Mouse (Mus musculus): ENCODE measurements around the gene Nupl1. TPM values are rescaled to one million over a fixed set of nuclear protein-coding genes. Genes with fewer than 3 reads are reported as not detected.

Gene Nupl1
- polyA plus RNA-seq, 1 experiment from 2014 or later, result not detected

DNA sequence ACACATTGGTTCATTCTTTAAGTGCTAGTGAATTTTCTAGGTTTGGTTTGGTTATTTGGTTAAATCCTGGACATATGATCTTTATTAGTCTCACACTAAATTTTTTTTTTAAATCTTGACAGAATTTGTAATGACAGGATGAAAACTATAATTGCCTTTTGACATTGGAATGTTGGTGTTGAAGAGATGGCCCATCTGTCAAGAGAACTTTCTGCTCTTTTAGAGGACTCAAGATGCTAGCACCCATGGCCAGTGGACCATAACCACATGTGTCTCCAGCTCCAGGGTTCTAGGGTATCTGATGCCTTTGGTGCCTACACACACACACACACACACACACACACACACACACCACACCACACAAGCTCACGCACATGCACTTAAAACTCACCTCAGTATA lies 6.6 kb upstream of the Nupl1 start:
- no peaks in the 10 kb centered on the region for H3K27me3 ChIP-seq (ENCODE audit: low read depth, poor library complexity, severe bottlenecking)
- DNase-seq (ENCODE audit: low spot score), result no peak
- no peak overlapping the region for H3K4me3 ChIP-seq
- no peaks in the 10 kb centered on the region for H3K36me3 ChIP-seq
- H3K9me3 ChIP-seq (replicated peaks), result no peaks in the 10 kb centered on the region
- peaks cover 9% of the 10 kb centered on the region; the same call in 1 of the 2 replicates for H3K4me1 ChIP-seq
- H3K27ac ChIP-seq (replicated peaks), result no peak overlapping the region
- 93% methylated on average over 1 of the region's 1 CpGs for WGBS

DNA sequence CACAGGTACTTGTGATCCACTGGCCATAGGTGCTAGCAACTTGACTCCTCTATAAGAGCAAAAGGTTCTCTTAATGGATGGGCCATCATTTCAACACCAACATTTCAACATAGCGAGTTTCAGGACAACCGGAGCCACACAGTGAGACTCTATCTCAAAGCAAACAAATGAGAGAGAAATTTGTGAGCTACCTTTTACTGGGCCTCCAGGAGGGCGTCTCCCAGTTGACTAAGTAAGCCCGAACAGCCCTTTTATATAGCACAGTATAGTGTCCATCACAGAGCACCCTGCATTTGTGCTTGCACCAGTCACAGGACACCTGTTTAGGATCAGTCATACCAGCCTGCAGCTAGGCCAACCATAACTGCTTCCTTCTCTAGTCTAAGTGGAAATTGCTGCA lies 5.9 kb upstream of the Nupl1 start:
- no peaks in the 10 kb centered on the region for H3K36me3 ChIP-seq
- DNase-seq (ENCODE audit: low spot score), result no peak
- H3K27ac ChIP-seq (replicated peaks), result no peak overlapping the region
- WGBS, result 89% methylated on average over 4 of the region's 4 CpGs
- no peaks in the 10 kb centered on the region for H3K27me3 ChIP-seq (ENCODE audit: low read depth, poor library complexity, severe bottlenecking)
- no peaks in the 10 kb centered on the region for H3K9me3 ChIP-seq (replicated peaks)
- H3K4me1 ChIP-seq, result peaks cover 11% of the 10 kb centered on the region
- H3K4me3 ChIP-seq, result no peak overlapping the region

DNA sequence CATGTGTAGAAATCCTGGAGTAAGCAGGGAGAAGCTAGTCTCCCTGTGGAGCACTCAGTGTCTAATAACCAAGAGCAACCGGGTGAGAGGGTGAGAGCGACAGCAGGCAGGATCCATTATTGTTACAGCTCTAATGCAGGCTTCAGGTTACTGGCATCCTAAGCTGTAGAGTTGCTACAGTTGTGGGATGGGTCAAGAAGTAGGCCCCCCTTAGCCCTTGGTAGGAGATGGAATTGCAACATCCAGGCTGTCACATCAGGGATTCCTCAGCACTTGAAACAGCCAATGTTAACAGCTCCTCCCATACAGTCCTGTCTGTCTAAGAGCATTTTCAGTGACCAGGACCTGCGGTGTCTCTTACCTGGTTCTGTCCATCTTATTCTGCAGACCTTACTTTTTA lies 5.1 kb upstream of the Nupl1 start:
- no peaks in the 10 kb centered on the region for H3K9me3 ChIP-seq (replicated peaks)
- no peaks in the 10 kb centered on the region for H3K27me3 ChIP-seq (ENCODE audit: low read depth, poor library complexity, severe bottlenecking)
- DNase-seq (ENCODE audit: low spot score), result no peak
- 43% methylated on average over 3 of the region's 3 CpGs for WGBS
- H3K4me3 ChIP-seq, result no peak overlapping the region
- H3K27ac ChIP-seq (replicated peaks), result no peak overlapping the region
- H3K4me1 ChIP-seq, result peaks cover 10% of the 10 kb centered on the region
- H3K36me3 ChIP-seq, result no peaks in the 10 kb centered on the region

DNA sequence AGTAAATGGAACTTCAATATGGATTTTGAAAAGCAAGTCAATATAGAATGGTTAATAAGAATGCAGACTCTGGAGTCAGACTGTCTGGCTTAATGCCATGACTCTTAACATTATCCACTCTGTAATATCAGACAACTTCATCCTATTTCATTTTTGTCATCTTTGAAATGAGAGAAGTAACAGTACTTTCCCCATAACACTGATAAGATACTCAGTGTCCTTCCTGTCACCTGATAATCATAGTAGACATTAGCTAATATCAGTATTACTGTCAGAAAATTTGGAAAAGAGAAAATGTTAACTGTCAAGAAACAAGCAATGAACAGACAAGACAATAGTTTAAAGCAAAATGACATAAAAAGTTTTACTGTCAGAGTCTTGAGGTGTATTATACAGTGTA lies 3.5 kb upstream of the Nupl1 start:
- H3K36me3 ChIP-seq, result no peaks in the 10 kb centered on the region
- H3K4me1 ChIP-seq, result peaks cover 18% of the 10 kb centered on the region
- H3K4me3 ChIP-seq, result no peak overlapping the region
- no peak overlapping the region for H3K27ac ChIP-seq (replicated peaks)
- no peak for DNase-seq (ENCODE audit: low spot score)
- no peaks in the 10 kb centered on the region for H3K27me3 ChIP-seq (ENCODE audit: low read depth, poor library complexity, severe bottlenecking)
- H3K9me3 ChIP-seq (replicated peaks), result no peaks in the 10 kb centered on the region

DNA sequence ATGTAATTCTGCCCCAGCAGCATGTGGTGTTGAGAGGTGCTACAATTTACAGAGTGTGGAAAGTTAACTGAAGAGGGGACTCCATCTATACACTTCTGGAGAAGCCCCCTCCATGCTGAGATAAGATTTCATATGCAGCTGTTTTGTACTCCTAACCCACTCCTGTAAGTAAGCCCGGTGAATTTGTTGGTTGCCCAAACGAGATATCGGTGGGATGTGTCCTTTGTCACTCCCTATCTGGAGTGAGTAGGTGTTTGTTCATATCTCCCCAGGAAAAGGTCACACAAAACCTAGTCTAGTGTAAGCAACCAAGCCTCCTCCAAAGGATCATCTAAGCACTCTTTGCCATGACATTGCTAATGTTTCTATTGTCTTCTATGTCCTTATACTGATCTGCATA lies 2.2 kb upstream of the Nupl1 start:
- 85% methylated on average over 3 of the region's 3 CpGs for whole genome bisulfite sequencing
- no peak overlapping the region for H3K27ac ChIP-seq (replicated peaks)
- DNase-seq (ENCODE audit: low spot score), result no peak

DNA sequence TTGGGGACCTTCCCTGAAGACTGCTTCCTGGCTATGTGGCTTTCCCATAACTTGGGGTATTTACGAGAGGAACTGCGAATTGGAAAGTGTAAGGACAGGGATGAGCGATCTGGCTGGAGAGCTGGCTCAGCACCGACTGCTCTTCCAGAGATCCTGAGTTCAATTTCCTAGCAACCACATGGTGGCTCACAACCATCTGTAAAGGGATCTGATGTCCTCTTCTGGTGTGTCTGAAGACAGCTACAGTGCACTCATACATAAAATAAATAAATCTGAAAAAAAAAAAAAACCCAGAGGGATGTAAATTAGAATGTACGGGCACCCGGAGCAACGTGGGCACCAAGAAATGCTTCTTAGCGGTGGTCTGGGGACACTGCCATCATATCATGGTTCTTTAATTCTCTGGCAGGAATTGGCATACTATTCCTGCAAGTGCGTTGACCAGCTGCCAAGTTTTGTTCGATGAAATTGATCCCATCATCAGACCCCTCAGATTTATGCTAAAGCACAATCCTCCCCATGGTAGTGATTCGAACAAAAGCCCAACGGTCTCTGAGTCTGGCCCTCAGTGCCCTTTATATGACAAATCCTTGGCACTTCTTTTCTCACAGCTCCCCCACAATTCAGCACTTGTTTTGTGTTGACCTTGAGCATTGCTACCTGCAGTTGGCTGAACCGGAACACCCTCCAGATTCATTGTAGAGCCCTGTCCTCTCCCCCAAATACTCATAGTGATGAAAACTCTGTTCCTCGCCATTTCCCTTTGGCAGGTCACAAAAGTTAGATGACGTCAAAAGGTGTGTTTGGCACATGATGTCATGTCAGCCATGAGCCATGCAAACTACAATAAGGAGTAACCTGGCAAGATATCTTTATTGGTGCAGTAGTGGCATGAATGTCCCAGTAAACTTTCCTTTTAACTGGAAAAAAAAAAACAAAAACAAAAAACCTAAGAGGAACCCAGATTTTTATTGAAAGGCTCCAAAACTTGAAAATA lies 1.1 kb upstream of the Nupl1 start:
- no peak for DNase-seq (ENCODE audit: low spot score)
- Histone ChIP-seq H3K4me1 (peaks cover 27% of the 10 kb centered on the region), H3K4me3 (peak overlapping the region; percentile 94), H3K36me3 (0 out of 2 replicates have a peak, but pooled peaks cover 5% of the 10 kb centered on the region), H3K9me3 (replicated peaks) (no peaks in the 10 kb centered on the region), H3K27me3 (ENCODE audit: low read depth, poor library complexity, severe bottlenecking) (no peaks in the 10 kb centered on the region), H3K27ac (replicated peaks) (peak overlapping the region; percentile 96)
- 21% methylated on average over 15 of the region's 15 CpGs for WGBS

More for the DNA sequence above, 2.2 kb upstream of the Nupl1 start:
- Histone ChIP-seq H3K36me3 (no peaks in the 10 kb centered on the region), H3K4me3 (no peak overlapping the region), H3K4me1 (peaks cover 27% of the 10 kb centered on the region), H3K9me3 (replicated peaks) (no peaks in the 10 kb centered on the region), H3K27me3 (ENCODE audit: low read depth, poor library complexity, severe bottlenecking) (no peaks in the 10 kb centered on the region)

DNA sequence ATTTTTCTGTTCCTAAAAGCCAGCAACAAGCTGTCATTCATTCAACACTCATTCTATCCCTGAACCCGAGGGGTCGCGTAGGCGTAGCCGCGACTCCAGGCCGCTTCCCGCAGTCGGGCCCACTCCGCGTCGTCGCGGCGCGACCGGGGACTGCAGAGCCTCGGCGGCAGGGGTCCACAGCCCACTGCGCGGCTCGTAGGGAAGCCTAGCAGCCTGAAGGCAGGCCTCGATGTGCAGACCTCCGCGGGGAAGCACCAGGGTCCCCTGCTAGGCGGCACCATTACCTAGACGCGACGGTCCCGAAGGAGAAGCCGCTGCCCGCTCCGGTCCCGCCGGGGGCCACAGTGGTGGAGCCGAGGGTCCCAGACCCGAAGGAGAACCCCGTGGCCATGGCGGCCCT lies 352 bp downstream of the Nupl1 start:
- peak overlapping the region; percentile 96 for H3K27ac ChIP-seq (replicated peaks)
- H3K4me3 ChIP-seq, result peak overlapping the region; percentile 94
- H3K36me3 ChIP-seq, result peaks cover 15% of the 10 kb centered on the region
- no peaks in the 10 kb centered on the region for H3K9me3 ChIP-seq (replicated peaks)
- DNase-seq (ENCODE audit: low spot score), result no peak
- WGBS, result under 1% methylated on average over 39 of the region's 39 CpGs
- H3K4me1 ChIP-seq, result peaks cover 23% of the 10 kb centered on the region
- H3K27me3 ChIP-seq (ENCODE audit: low read depth, poor library complexity, severe bottlenecking), result no peaks in the 10 kb centered on the region

DNA sequence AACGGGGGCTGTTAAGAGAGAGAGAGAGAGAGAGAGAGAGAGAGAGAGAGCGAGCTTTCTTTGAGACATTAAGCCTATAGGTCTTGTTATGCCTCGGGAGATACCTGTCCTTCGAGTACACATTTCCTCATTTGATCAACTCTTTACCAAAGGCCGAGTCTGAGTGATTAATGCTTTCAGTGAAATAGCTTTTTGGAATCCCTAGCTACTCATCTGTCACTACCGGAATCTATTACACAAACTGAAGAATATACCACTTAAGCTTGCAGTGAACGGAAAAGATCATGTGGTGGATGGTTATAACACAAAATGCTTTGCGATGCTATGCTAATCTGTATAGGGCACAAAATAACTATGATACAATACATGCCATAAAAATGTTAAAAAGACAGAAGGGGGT lies 865 bp downstream of the Nupl1 start:
- no peak for DNase-seq (ENCODE audit: low spot score)
- H3K9me3 ChIP-seq (replicated peaks), result no peaks in the 10 kb centered on the region
- H3K27ac ChIP-seq (replicated peaks), result peak overlapping the region; percentile 96
- WGBS, result 35% methylated on average over 8 of the region's 8 CpGs
- H3K27me3 ChIP-seq (ENCODE audit: low read depth, poor library complexity, severe bottlenecking), result no peaks in the 10 kb centered on the region
- peaks cover 19% of the 10 kb centered on the region for H3K36me3 ChIP-seq
- H3K4me1 ChIP-seq, result peaks cover 23% of the 10 kb centered on the region
- peak overlapping the region; percentile 94 for H3K4me3 ChIP-seq

DNA sequence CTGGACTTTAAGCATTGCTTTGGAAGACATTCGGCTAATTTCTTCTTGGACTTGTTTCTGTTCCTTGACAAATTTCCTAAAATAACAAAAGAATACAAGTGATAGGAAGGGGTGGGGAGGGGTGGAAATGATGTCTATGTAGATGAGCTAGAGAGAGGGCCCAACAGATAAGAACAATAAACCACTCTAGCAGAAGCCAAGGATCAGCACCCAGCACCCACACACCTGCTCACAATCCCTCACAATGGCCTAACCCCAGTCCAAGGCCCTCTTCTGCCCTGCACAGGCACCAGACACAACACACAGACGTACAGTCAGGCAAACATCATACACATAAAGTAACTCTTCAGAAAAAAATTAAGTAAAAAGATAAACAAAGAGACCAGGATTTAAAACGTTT lies 12.7 kb downstream of the Nupl1 start:
- Histone ChIP-seq H3K4me3 (no peak overlapping the region), H3K4me1 (no peaks in the 10 kb centered on the region), H3K27me3 (ENCODE audit: low read depth, poor library complexity, severe bottlenecking) (no peaks in the 10 kb centered on the region), H3K9me3 (replicated peaks) (no peaks in the 10 kb centered on the region), H3K36me3 (peaks cover 96% of the 10 kb centered on the region), H3K27ac (replicated peaks) (no peak overlapping the region)
- no peak for DNase-seq (ENCODE audit: low spot score)
- 92% methylated on average over 3 of the region's 3 CpGs for WGBS

DNA sequence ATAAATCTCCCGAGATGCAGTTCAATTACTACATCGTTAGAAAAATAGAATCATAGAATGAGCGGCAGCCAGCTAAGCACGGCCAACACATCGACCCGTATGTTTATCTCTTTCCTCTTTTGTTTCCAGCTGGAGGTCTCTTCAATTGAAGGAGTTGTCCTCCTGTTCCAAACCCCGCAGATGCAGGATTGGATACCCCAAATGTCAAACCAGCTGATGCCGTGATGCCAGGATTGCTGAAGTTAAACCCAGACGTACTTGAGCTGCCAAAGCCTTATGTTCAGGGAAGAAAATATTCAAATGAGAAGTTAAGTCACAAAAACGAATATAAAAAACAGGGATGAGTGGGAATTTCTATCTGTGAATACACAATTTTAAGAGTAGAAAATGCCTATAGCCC lies 31.3 kb downstream of the Nupl1 start:
- Histone ChIP-seq H3K4me3 (no peak overlapping the region), H3K27ac (replicated peaks) (no peak overlapping the region), H3K27me3 (ENCODE audit: low read depth, poor library complexity, severe bottlenecking) (no peaks in the 10 kb centered on the region), H3K36me3 (peaks cover 61% of the 10 kb centered on the region), H3K9me3 (replicated peaks) (no peaks in the 10 kb centered on the region), H3K4me1 (no peaks in the 10 kb centered on the region)
- no peak for DNase-seq (ENCODE audit: low spot score)
- WGBS, result 94% methylated on average over 10 of the region's 10 CpGs

DNA sequence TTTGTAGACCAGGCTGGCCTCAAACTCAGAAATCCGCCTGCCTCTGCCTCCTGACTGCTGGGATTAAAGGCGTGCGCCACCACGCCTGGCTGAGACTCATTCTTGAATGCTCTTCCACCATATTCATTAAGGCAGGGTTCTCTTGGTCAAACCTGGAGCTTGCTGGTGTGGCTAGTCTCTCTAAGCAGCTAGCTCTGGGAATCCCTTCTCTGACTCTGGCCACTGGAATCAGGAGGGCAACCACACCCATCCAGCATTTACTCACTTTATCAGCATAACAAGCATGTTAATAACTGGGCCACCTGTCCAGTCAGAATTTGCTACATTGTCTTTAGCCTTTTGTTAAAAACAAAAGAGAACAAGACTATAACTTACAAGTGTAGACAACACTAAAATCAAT lies 33.6 kb downstream of the Nupl1 start:
- H3K4me1 ChIP-seq, result no peaks in the 10 kb centered on the region
- H3K4me3 ChIP-seq, result no peak overlapping the region
- no peak for DNase-seq (ENCODE audit: low spot score)
- no peaks in the 10 kb centered on the region for H3K27me3 ChIP-seq (ENCODE audit: low read depth, poor library complexity, severe bottlenecking)
- H3K36me3 ChIP-seq, result peaks cover 57% of the 10 kb centered on the region
- H3K9me3 ChIP-seq (replicated peaks), result no peaks in the 10 kb centered on the region
- no peak overlapping the region for H3K27ac ChIP-seq (replicated peaks)
- 97% methylated on average over 4 of the region's 4 CpGs for WGBS

DNA sequence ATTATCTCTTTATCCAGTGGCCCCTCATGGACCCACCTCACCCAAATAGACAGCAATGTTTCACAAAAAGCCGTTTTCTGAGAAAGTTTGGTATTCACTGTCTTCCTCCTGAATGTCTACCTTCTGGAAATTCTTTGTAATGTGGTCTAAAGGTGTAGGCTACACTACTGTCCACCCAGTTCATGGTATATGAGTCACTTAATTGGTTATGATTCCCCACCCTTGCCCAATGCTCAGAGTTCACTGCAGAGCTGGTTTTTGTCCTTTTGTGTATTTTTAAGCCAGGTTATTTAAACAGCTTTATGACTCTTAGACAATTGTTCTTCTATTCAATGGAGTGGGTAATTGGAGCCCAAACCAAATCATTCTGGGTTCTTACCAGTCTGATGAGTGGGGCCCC lies 35.1 kb downstream of the Nupl1 start:
- H3K4me1 ChIP-seq, result no peaks in the 10 kb centered on the region
- no peak overlapping the region for H3K27ac ChIP-seq (replicated peaks)
- peaks cover 51% of the 10 kb centered on the region for H3K36me3 ChIP-seq
- H3K9me3 ChIP-seq (replicated peaks), result no peaks in the 10 kb centered on the region
- H3K4me3 ChIP-seq, result no peak overlapping the region
- DNase-seq (ENCODE audit: low spot score), result no peak
- H3K27me3 ChIP-seq (ENCODE audit: low read depth, poor library complexity, severe bottlenecking), result no peaks in the 10 kb centered on the region
- WGBS, result 86% methylated on average over 1 of the region's 1 CpGs

DNA sequence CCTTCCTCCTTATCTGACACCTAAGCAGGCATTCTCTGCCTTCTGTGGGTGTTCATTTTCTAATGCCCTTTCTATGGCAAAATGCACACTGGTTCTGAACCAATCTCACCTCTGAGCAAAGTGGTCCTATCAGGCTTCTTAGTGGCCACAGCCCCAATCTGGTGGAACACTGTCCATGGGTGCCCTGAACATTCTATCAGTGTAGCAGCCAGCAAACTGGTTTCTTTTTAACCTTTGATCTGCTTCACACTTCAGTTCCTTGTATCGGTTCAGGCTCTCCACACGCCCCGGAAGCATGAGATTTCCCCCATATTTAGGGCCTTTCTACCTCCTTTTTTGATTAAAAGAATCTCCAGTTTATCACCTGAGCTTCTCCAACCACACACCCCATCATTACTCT lies 36.2 kb downstream of the Nupl1 start:
- Histone ChIP-seq H3K4me1 (no peaks in the 10 kb centered on the region), H3K27ac (replicated peaks) (no peak overlapping the region), H3K36me3 (peaks cover 41% of the 10 kb centered on the region), H3K9me3 (replicated peaks) (no peaks in the 10 kb centered on the region), H3K27me3 (ENCODE audit: low read depth, poor library complexity, severe bottlenecking) (no peaks in the 10 kb centered on the region), H3K4me3 (no peak overlapping the region)
- DNase-seq (ENCODE audit: low spot score), result no peak
- 98% methylated on average over 3 of the region's 3 CpGs for WGBS
